Mouse (Mus musculus): ENCODE measurements around the gene Alkbh5.
"Not testable (repeated sequence)": the region's sequence is repeated elsewhere in the genome, so short reads cannot be mapped to it uniquely, and the experiment has no call there.

Gene Alkbh5

DNA sequence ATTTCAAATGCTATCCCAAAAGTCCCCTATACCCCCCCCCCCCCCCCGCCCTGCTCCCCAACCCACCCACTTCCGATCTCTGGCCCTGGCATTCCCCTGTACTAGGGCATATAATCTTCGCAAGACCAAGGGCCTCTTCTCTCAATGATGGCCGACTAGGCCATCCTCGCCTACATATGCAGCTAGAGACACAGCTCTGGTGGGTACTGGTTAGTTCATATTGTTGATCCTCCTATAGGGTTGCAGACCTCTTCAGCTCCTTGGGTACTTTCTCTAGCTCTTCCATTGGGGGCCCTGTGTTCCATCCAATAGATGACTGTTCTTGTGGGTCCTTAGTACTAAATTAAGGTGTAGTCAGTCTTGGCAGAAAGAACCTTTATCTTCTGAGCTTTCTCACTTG is 7.0 kb downstream of the Alkbh5 start:
- not testable (repeated sequence) for DNase-seq

- DNase-seq: no peak
Observed at GRCm38 (mm10) chr11:60545433-60545832, 9.3 kb downstream of the Alkbh5 start.

DNA sequence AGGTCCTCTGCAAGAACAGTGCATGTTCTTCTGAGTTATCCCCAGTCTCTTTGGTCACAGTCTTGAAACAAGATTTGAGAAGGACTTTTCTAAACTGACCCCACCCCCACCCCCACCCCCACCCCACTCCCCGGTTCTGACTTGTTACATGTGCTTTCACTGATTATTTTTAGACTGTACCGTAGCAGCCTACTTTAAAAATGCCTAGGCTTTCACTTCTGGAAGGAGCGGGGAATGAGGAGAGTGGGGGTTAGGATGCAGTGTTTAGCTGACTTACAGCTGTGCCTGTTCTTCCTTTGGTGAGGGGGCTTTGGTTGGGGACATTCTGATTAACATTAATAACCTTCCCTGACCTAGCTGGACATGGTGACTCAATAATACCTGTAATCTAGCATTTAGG is 11.9 kb downstream of the Alkbh5 start:
- DNase-seq: no peak

DNA sequence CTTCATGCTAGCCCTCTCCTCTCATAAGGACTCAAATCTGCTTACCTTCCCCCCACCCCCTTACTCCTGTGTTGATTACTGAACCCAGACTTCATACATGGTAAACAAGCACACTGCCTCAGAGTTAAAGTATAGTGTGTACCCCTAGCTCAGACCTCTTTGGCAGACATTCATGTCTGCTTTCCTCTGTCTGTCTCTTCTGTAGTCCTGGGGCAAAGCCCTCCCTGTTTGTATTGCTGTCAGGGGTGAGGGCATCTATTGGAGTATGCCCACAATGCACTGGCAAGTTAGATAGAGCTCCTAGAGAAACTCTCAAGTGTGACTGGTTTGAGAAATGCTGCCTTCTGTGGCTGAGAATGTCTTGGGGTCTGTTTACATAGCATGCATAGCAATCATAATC is 16.9 kb downstream of the Alkbh5 start:
- no peak for DNase-seq

- no peak for DNase-seq
Observed at GRCm38 (mm10) chr11:60557675-60558074, 21.5 kb downstream of the Alkbh5 start.

DNA sequence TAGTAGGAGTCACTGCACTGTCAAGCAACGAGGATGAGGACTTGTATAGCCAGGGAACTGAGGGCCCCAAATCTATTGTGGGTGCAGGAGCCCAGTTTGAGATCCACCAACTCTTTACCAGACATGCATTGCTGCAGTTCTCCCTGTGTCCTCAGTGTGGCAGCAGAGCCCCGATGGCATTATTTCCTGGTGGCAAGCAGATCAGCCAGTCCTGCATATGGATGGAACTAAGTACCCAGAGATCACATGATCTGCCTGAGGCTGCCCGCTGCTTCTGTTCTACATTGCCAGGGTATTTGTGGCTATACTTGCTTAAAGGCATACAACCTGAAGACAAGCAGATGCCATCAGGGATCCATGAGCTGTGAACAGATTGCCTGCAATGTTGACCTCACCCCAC is 23.2 kb downstream of the Alkbh5 start:
- peak; percentile 86 to 87 for DNase-seq

GRCm38 (mm10) chr11:60574006-60574405 is 37.8 kb downstream of the Alkbh5 start:
- DNase-seq: peak; percentile 30

Data from cerebellum, postnatal 14 days (tissue).